Mouse (Mus musculus): ENCODE data around the gene Zdhhc22. TPM values are rescaled to one million over a fixed set of nuclear protein-coding genes. Genes with fewer than 3 reads are reported as not detected.

Zdhhc22 gene
- polyA plus RNA-seq, 1 experiment from 2014 or later = 0.72 TPM

GRCm38 (mm10) chr12:86947681-86948401, 42.4 kb downstream of the Zdhhc22 start:
- H3K4me1 ChIP-seq (ENCODE audit: control insufficient read depth, insufficient read depth, low read length) = peaks cover 3% of the 10 kb centered on the region
- no peak overlapping the region; the same call in 1 of the 2 replicates for H3K27ac ChIP-seq (replicated peaks; ENCODE audit: low read depth, low read length)
- H3K9me3 ChIP-seq (replicated peaks; ENCODE audit: control insufficient read depth, low read length) = no peaks in the 10 kb centered on the region
- ATAC-seq (replicated peaks; ENCODE audit: insufficient number of reproducible peaks, low FRiP score, low TSS enrichment, low read depth) = peak; percentile 57
- H3K4me2 ChIP-seq (ENCODE audit: low read depth, low read length) = peak overlapping the region; percentile 85
- no peaks in the 10 kb centered on the region; the same call in 1 of the 2 replicates for H3K36me3 ChIP-seq (replicated peaks; ENCODE audit: control insufficient read depth, insufficient read depth, low read depth, low read length)
- no peak for DNase-seq (ENCODE audit: low spot score)
- H3K27me3 ChIP-seq (ENCODE audit: control insufficient read depth, insufficient read depth, low read length) = no peaks in the 10 kb centered on the region
- WGBS = 24% methylated on average over 26 of the region's 26 CpGs
- peak overlapping the region; percentile 75 for H3K4me3 ChIP-seq (ENCODE audit: low read depth, low read length)
- peak overlapping the region; percentile 97 for H3K9ac ChIP-seq (replicated peaks; ENCODE audit: low read length)

- H3K27ac ChIP-seq (replicated peaks; ENCODE audit: low read depth, low read length) = peak within 1 kb of the TSS; percentile 98
- peak within 1 kb of the TSS; percentile 75 for H3K4me3 ChIP-seq (ENCODE audit: low read depth, low read length)
- DNase-seq (ENCODE audit: low spot score) (peak; percentile 99), ATAC-seq (replicated peaks; ENCODE audit: insufficient number of reproducible peaks, low FRiP score, low TSS enrichment, low read depth) (peak; percentile 99)
- no peaks in the 10 kb centered on the region for H3K27me3 ChIP-seq (ENCODE audit: control insufficient read depth, insufficient read depth, low read length)
- H3K9me3 ChIP-seq (replicated peaks; ENCODE audit: control insufficient read depth, low read length) = no peaks in the 10 kb centered on the region
- under 1% methylated on average over 63 of the region's 64 CpGs for WGBS
- peak within 1 kb of the TSS; percentile 87 for H3K4me2 ChIP-seq (ENCODE audit: low read depth, low read length)
- H3K9ac ChIP-seq (replicated peaks; ENCODE audit: low read length) = peak within 1 kb of the TSS; percentile 97
- H3K36me3 ChIP-seq (replicated peaks; ENCODE audit: control insufficient read depth, insufficient read depth, low read depth, low read length) = no peaks in the 10 kb centered on the region; the same call in 1 of the 2 replicates
- H3K4me1 ChIP-seq (ENCODE audit: control insufficient read depth, insufficient read depth, low read length) = peaks cover 3% of the 10 kb centered on the region
Observed at GRCm38 (mm10) chr12:86946862-86947574, 43.2 kb downstream of the Zdhhc22 start, which contains the start of gene Cipc. Gene Cipc (plus strand): TSS chr12:86947043.

GRCm38 (mm10) chr12:86946301-86946781, 43.9 kb downstream of the Zdhhc22 start:
- Histone ChIP-seq H3K4me1 (ENCODE audit: control insufficient read depth, insufficient read depth, low read length) (peaks cover 3% of the 10 kb centered on the region), H3K36me3 (replicated peaks; ENCODE audit: control insufficient read depth, insufficient read depth, low read depth, low read length) (no peaks in the 10 kb centered on the region; the same call in 1 of the 2 replicates), H3K4me2 (ENCODE audit: low read depth, low read length) (peak overlapping the region; percentile 87), H3K9me3 (replicated peaks; ENCODE audit: control insufficient read depth, low read length) (no peaks in the 10 kb centered on the region), H3K4me3 (ENCODE audit: low read depth, low read length) (peak overlapping the region; percentile 75), H3K9ac (replicated peaks; ENCODE audit: low read length) (peak overlapping the region; percentile 97), H3K27ac (replicated peaks; ENCODE audit: low read depth, low read length) (peak overlapping the region; percentile 98), H3K27me3 (ENCODE audit: control insufficient read depth, insufficient read depth, low read length) (no peaks in the 10 kb centered on the region)
- no peak for ATAC-seq (replicated peaks; ENCODE audit: insufficient number of reproducible peaks, low FRiP score, low TSS enrichment, low read depth)
- peak; percentile 43 for DNase-seq (ENCODE audit: low spot score)
- 2% methylated on average over 17 of the region's 17 CpGs for WGBS

GRCm38 (mm10) chr12:86945126-86945525, 45.1 kb downstream of the Zdhhc22 start:
- no peaks in the 10 kb centered on the region for H3K9me3 ChIP-seq (replicated peaks; ENCODE audit: control insufficient read depth, low read length)
- WGBS = 9% methylated on average over 4 of the region's 4 CpGs
- no peak overlapping the region for H3K27ac ChIP-seq (replicated peaks; ENCODE audit: low read depth, low read length)
- no peak overlapping the region for H3K4me2 ChIP-seq (ENCODE audit: low read depth, low read length)
- no peak for ATAC-seq (replicated peaks; ENCODE audit: insufficient number of reproducible peaks, low FRiP score, low TSS enrichment, low read depth)
- H3K27me3 ChIP-seq (ENCODE audit: control insufficient read depth, insufficient read depth, low read length) = no peaks in the 10 kb centered on the region
- H3K9ac ChIP-seq (replicated peaks; ENCODE audit: low read length) = no peak overlapping the region
- H3K4me3 ChIP-seq (ENCODE audit: low read depth, low read length) = no peak overlapping the region
- H3K4me1 ChIP-seq (ENCODE audit: control insufficient read depth, insufficient read depth, low read length) = peaks cover 3% of the 10 kb centered on the region
- DNase-seq (ENCODE audit: low spot score) = peak; percentile 90
- no peaks in the 10 kb centered on the region for H3K36me3 ChIP-seq (replicated peaks; ENCODE audit: control insufficient read depth, insufficient read depth, low read depth, low read length)

- H3K27ac ChIP-seq (replicated peaks; ENCODE audit: low read depth, low read length) = no peak overlapping the region
- H3K36me3 ChIP-seq (replicated peaks; ENCODE audit: control insufficient read depth, insufficient read depth, low read depth, low read length) = no peaks in the 10 kb centered on the region
- no peak for DNase-seq (ENCODE audit: low spot score)
- H3K9ac ChIP-seq (replicated peaks; ENCODE audit: low read length) = no peak overlapping the region
- no peaks in the 10 kb centered on the region for H3K9me3 ChIP-seq (replicated peaks; ENCODE audit: control insufficient read depth, low read length)
- no peak for ATAC-seq (replicated peaks; ENCODE audit: insufficient number of reproducible peaks, low FRiP score, low TSS enrichment, low read depth)
- 93% methylated on average over 8 of the region's 8 CpGs for WGBS
- H3K4me1 ChIP-seq (ENCODE audit: control insufficient read depth, insufficient read depth, low read length) = peaks cover 3% of the 10 kb centered on the region
- H3K4me3 ChIP-seq (ENCODE audit: low read depth, low read length) = no peak overlapping the region
- no peak overlapping the region for H3K4me2 ChIP-seq (ENCODE audit: low read depth, low read length)
- H3K27me3 ChIP-seq (ENCODE audit: control insufficient read depth, insufficient read depth, low read length) = no peaks in the 10 kb centered on the region
Observed at GRCm38 (mm10) chr12:86943421-86943820, 46.8 kb downstream of the Zdhhc22 start.

- no peak overlapping the region for H3K4me3 ChIP-seq (ENCODE audit: low read depth, low read length)
- no peak overlapping the region for H3K4me2 ChIP-seq (ENCODE audit: low read depth, low read length)
Observed at GRCm38 (mm10) chr12:86941734-86942486, 48.3 kb downstream of the Zdhhc22 start.

GRCm38 (mm10) chr12:86941173-86941572, 49.1 kb downstream of the Zdhhc22 start:
- 47% methylated on average over 11 of the region's 11 CpGs for WGBS
- Histone ChIP-seq H3K27me3 (ENCODE audit: control insufficient read depth, insufficient read depth, low read length) (no peaks in the 10 kb centered on the region), H3K9ac (replicated peaks; ENCODE audit: low read length) (no peak overlapping the region), H3K4me3 (ENCODE audit: low read depth, low read length) (no peak overlapping the region), H3K4me1 (ENCODE audit: control insufficient read depth, insufficient read depth, low read length) (no peaks in the 10 kb centered on the region), H3K27ac (replicated peaks; ENCODE audit: low read depth, low read length) (no peak overlapping the region), H3K9me3 (replicated peaks; ENCODE audit: control insufficient read depth, low read length) (no peaks in the 10 kb centered on the region), H3K36me3 (replicated peaks; ENCODE audit: control insufficient read depth, insufficient read depth, low read depth, low read length) (no peaks in the 10 kb centered on the region), H3K4me2 (ENCODE audit: low read depth, low read length) (no peak overlapping the region)
- no peak; the same call in 1 of the 2 replicates for ATAC-seq (replicated peaks; ENCODE audit: insufficient number of reproducible peaks, low FRiP score, low TSS enrichment, low read depth)
- no peak for DNase-seq (ENCODE audit: low spot score)

More at GRCm38 (mm10) chr12:86941734-86942486, 48.3 kb downstream of the Zdhhc22 start:
- H3K27me3 ChIP-seq (ENCODE audit: control insufficient read depth, insufficient read depth, low read length) = no peaks in the 10 kb centered on the region
- 53% methylated on average over 5 of the region's 5 CpGs for WGBS
- H3K27ac ChIP-seq (replicated peaks; ENCODE audit: low read depth, low read length) = no peak overlapping the region
- no peaks in the 10 kb centered on the region for H3K4me1 ChIP-seq (ENCODE audit: control insufficient read depth, insufficient read depth, low read length)
- peak; percentile 56 for DNase-seq (ENCODE audit: low spot score)
- no peak for ATAC-seq (replicated peaks; ENCODE audit: insufficient number of reproducible peaks, low FRiP score, low TSS enrichment, low read depth)
- no peaks in the 10 kb centered on the region for H3K9me3 ChIP-seq (replicated peaks; ENCODE audit: control insufficient read depth, low read length)
- no peak overlapping the region for H3K9ac ChIP-seq (replicated peaks; ENCODE audit: low read length)
- no peaks in the 10 kb centered on the region for H3K36me3 ChIP-seq (replicated peaks; ENCODE audit: control insufficient read depth, insufficient read depth, low read depth, low read length)
